Comparison of ENCODE assay signal across 8 mouse cellular contexts in the genomic region with DNA sequence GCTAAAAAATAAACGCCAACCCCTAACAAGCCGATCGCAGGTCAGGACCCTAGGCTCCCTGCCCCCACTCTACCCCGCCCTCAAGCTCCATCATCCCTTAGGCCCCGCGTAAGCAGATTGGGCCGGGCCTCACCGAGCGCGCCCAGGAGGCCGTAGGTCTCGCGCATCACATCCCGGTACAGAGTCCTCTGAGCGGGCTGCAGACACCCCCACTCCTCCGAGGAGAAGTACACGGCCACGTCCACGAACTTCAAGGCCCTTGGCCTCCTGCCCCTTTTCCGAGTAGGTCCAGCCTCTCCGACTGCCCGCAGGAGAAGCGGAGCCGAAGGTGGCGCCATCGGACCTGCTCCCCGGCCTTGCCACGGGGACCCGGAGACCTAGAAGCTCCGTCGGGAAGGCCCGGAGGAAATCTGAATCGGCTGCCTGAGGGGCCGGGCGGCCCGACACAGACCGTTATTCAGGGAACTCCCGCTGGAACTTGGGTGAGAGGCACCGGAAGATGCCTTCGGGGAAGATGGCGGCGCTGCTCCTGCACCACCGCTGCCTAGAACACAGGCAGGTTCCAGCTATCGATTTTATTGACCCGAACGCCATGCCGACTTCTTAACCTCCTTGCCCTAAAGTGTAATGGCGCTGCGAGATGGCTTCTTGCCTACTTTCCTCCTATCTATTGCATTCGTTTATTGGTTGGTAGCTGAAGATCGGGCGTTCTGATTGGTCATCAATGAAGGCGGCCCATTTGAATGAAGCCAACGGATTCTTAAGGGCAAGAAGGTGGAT. TPM values are rescaled to one million over a fixed set of nuclear protein-coding genes. Genes with fewer than 3 reads are reported as not detected.
DNase-seq lines count a peak whose midpoint lies in the region; ATAC-seq and TF ChIP-seq lines count a peak whose summit lies in the region.

Gene Zfp689, minus strand, starts transcription at position 638 of the 780 bp plus-strand sequence.

- peaks cover 19 to 36% of the 10 kb centered on the region in 2 experiments for H3K4me1 ChIP-seq in CH12.LX (ENCODE audit: control insufficient read depth in 1 of 2, insufficient read depth in 2 of 2)
- H3K4me1 ChIP-seq in forebrain, embryonic 11.5 days (replicated peaks; ENCODE audit: control insufficient read depth, insufficient read depth, low read length): peaks cover 10% of the 10 kb centered on the region
- H3K4me1 ChIP-seq in heart, embryonic 16.5 days (ENCODE audit: control insufficient read depth, insufficient read depth, low read length): peaks cover 18% of the 10 kb centered on the region
- peaks cover 52% of the 10 kb centered on the region for H3K4me1 ChIP-seq in liver, embryonic 15.5 days (replicated peaks)
- peaks cover 44% of the 10 kb centered on the region for H3K4me1 ChIP-seq in neural tube, embryonic 12.5 days

- peak within 1 kb of the TSS; percentile 93 for H3K9ac ChIP-seq in CH12.LX (ENCODE audit: insufficient read depth, low read depth)
- H3K9ac ChIP-seq in forebrain, embryonic 11.5 days (ENCODE audit: low read length): peak within 1 kb of the TSS; percentile 99
- H3K9ac ChIP-seq in heart, embryonic 16.5 days (ENCODE audit: low read length): peak within 1 kb of the TSS; percentile 97
- peak within 1 kb of the TSS; percentile 90 for H3K9ac ChIP-seq in liver, embryonic 15.5 days
- H3K9ac ChIP-seq in neural tube, embryonic 12.5 days: peak within 1 kb of the TSS; percentile 93

- in situ Hi-C loops in CH12.LX (cut with MboI; ENCODE audit: low pct_ligation_motif_present, low pct_unique_long_range_greater_than_20kb, low sequenced_read_pairs): no loop called here

- H3K27ac ChIP-seq in CH12.LX (ENCODE audit: insufficient read depth, low read depth): peak within 1 kb of the TSS; percentile 60
- peak within 1 kb of the TSS; percentile 93 for H3K27ac ChIP-seq in forebrain, embryonic 11.5 days (ENCODE audit: low read depth, low read length)
- H3K27ac ChIP-seq in heart, embryonic 16.5 days (ENCODE audit: low read length): peak within 1 kb of the TSS; percentile 97
- peak within 1 kb of the TSS; percentile 93 for H3K27ac ChIP-seq in liver, embryonic 15.5 days (replicated peaks)
- H3K27ac ChIP-seq in neural tube, embryonic 12.5 days: peak within 1 kb of the TSS; percentile 92

- no peak for TF ChIP-seq EP300 in CH12.LX (IDR thresholded peaks at IDR 0.05; ENCODE audit: low read length)

- TF ChIP-seq POLR2A in CH12.LX (IDR thresholded peaks at IDR 0.05; ENCODE audit: low read depth, low read length): peak; percentile 81

- dilution Hi-C loops in CH12.LX (cut with MboI; ENCODE audit: extremely low pct_ligation_motif_present, extremely low pct_unique_long_range_greater_than_20kb, low sequenced_read_pairs): no loop called here

- H3K36me3 ChIP-seq in CH12.LX (replicated peaks in 1 of 2; ENCODE audit: control insufficient read depth in 1 of 2, insufficient read depth in 1 of 2, low read length in 1 of 2): peaks cover 31 to 56% of the 10 kb centered on the region in 2 experiments
- peaks cover 8% of the 10 kb centered on the region for H3K36me3 ChIP-seq in forebrain, embryonic 11.5 days (ENCODE audit: control insufficient read depth, insufficient read depth, low read length)
- H3K36me3 ChIP-seq in heart, embryonic 16.5 days (ENCODE audit: control insufficient read depth, insufficient read depth): peaks cover 30% of the 10 kb centered on the region
- H3K36me3 ChIP-seq in liver, embryonic 15.5 days (replicated peaks): peaks cover 39% of the 10 kb centered on the region
- H3K36me3 ChIP-seq in neural tube, embryonic 12.5 days: peaks cover 50% of the 10 kb centered on the region

- peak; percentile 98 for DNase-seq in CH12.LX (ENCODE audit: extremely low read depth)
- DNase-seq in c-Kit-positive CD71-positive TER-119-negative erythroid progenitor cells, embryonic 14.5 days (ENCODE audit: low read depth): peak; percentile 100
- DNase-seq in forebrain, embryonic 11.5 days (ENCODE audit: low spot score): peak; percentile 91
- peak; percentile 94 to 98 for DNase-seq in kidney, postnatal 36 days
- DNase-seq in telencephalon, adult 2 months (ENCODE audit: low read depth, low spot score): peak; percentile 99

- peak within 1 kb of the TSS; percentile 88 for H3K4me2 ChIP-seq in CH12.LX (ENCODE audit: insufficient read depth, low read depth, poor library complexity, severe bottlenecking)
- H3K4me2 ChIP-seq in forebrain, embryonic 11.5 days (ENCODE audit: low read depth, low read length, severe bottlenecking): peak within 1 kb of the TSS; percentile 86
- peak within 1 kb of the TSS; percentile 93 for H3K4me2 ChIP-seq in heart, embryonic 16.5 days (ENCODE audit: low read depth, low read length)
- peak within 1 kb of the TSS; percentile 81 for H3K4me2 ChIP-seq in liver, embryonic 15.5 days
- H3K4me2 ChIP-seq in neural tube, embryonic 12.5 days (replicated peaks): peak within 1 kb of the TSS; percentile 83

- TF ChIP-seq CTCF in CH12.LX (conservative IDR thresholded peaks at IDR 0.05 in 1 of 2, IDR thresholded peaks at IDR 0.05 in 1 of 2; ENCODE audit: low read depth in 2 of 2, low read length in 2 of 2): 0 out of 4 replicates have a peak, but pooled peaks of 1 of the 2 experiments have one; percentile 0

- H3K27me3 ChIP-seq in CH12.LX (replicated peaks): no peaks in the 10 kb centered on the region
- no peaks in the 10 kb centered on the region for H3K27me3 ChIP-seq in forebrain, embryonic 11.5 days (ENCODE audit: control insufficient read depth, insufficient read depth, low read length)
- no peaks in the 10 kb centered on the region for H3K27me3 ChIP-seq in heart, embryonic 16.5 days (ENCODE audit: control insufficient read depth, insufficient read depth, low read length)
- H3K27me3 ChIP-seq in liver, embryonic 15.5 days: no peaks in the 10 kb centered on the region
- H3K27me3 ChIP-seq in neural tube, embryonic 12.5 days (replicated peaks): no peaks in the 10 kb centered on the region

- peaks cover 8% of the 10 kb centered on the region for H3K9me3 ChIP-seq in CH12.LX (replicated peaks; ENCODE audit: low read length)
- no peaks in the 10 kb centered on the region for H3K9me3 ChIP-seq in forebrain, embryonic 11.5 days (ENCODE audit: control insufficient read depth, low read length)
- H3K9me3 ChIP-seq in heart, embryonic 16.5 days (replicated peaks; ENCODE audit: control insufficient read depth, low read length): no peaks in the 10 kb centered on the region
- H3K9me3 ChIP-seq in liver, embryonic 15.5 days (replicated peaks): no peaks in the 10 kb centered on the region
- no peaks in the 10 kb centered on the region for H3K9me3 ChIP-seq in neural tube, embryonic 12.5 days

- H3K4me3 ChIP-seq in CH12.LX (replicated peaks in 1 of 3; ENCODE audit: low read depth in 2 of 3, low read length in 2 of 3, poor library complexity in 1 of 3): peak within 1 kb of the TSS; percentile 80 to 96 (median 81)
- H3K4me3 ChIP-seq in forebrain, embryonic 11.5 days (ENCODE audit: low read depth, low read length): peak within 1 kb of the TSS; percentile 93
- H3K4me3 ChIP-seq in heart, embryonic 16.5 days (ENCODE audit: low read length): peak within 1 kb of the TSS; percentile 96
- H3K4me3 ChIP-seq in liver, embryonic 15.5 days (replicated peaks): peak within 1 kb of the TSS; percentile 81
- peak within 1 kb of the TSS; percentile 85 for H3K4me3 ChIP-seq in neural tube, embryonic 12.5 days

- H3K79me2 ChIP-seq in CH12.LX (replicated peaks; ENCODE audit: control insufficient read depth, extremely low read depth, insufficient read depth, poor library complexity, severe bottlenecking): peaks cover 45% of the 10 kb centered on the region

- ATAC-seq in forebrain, embryonic 11.5 days (replicated peaks; ENCODE audit: low FRiP score): peak; percentile 89
- ATAC-seq in heart, embryonic 16.5 days (replicated peaks; ENCODE audit: extremely low read depth, insufficient read depth, low FRiP score): peak; percentile 90
- ATAC-seq in liver, embryonic 15.5 days (ENCODE audit: insufficient read depth): peak; percentile 92
- peak; percentile 94 for ATAC-seq in neural tube, embryonic 12.5 days (ENCODE audit: low FRiP score, low read depth)

- TF ChIP-seq RAD21 in CH12.LX (IDR thresholded peaks at IDR 0.05; ENCODE audit: low read depth, low read length): no peak

- WGBS in forebrain, embryonic 11.5 days: under 1% methylated on average over 54 of the region's 54 CpGs
- under 1% methylated on average over 54 of the region's 54 CpGs for WGBS in heart, embryonic 16.5 days
- WGBS in liver, embryonic 15.5 days (ENCODE audit: insufficient replicate concordance): under 1% methylated on average over 54 of the region's 54 CpGs
- WGBS in neural tube, embryonic 12.5 days: under 1% methylated on average over 54 of the region's 54 CpGs

TF ChIP-seq in CH12.LX, 34 proteins besides CTCF, POLR2A, EP300 and RAD21 (continues in another document):
- TF ChIP-seq NRF1 (IDR thresholded peaks at IDR 0.05; ENCODE audit: low read depth, low read length) (peak; percentile 78), UBTF (IDR thresholded peaks at IDR 0.05; ENCODE audit: low read depth, low read length) (0 out of 2 replicates have a peak, but pooled peaks have one; percentile 82), MEF2A (IDR thresholded peaks at IDR 0.05; ENCODE audit: borderline replicate concordance, low read depth, low read length) (no peak), GABPA (IDR thresholded peaks at IDR 0.05; ENCODE audit: insufficient replicate concordance, low read depth, low read length) (peak; percentile 68; the same call in 1 of the 2 replicates), MAX (IDR thresholded peaks at IDR 0.05; ENCODE audit: low read length) (0 out of 2 replicates have a peak, but pooled peaks have one; percentile 55), CHD2 (IDR thresholded peaks at IDR 0.05; ENCODE audit: low read length) (peak; percentile 99), MAZ (IDR thresholded peaks at IDR 0.05; ENCODE audit: low read depth, low read length) (peak; percentile 79), ZMIZ1 (IDR thresholded peaks at IDR 0.05; ENCODE audit: low read depth, low read length) (peak; percentile 75), NELFE (IDR thresholded peaks at IDR 0.05; ENCODE audit: low read depth, low read length) (peak; percentile 54; the same call in 1 of the 2 replicates), JUND (conservative IDR thresholded peaks at IDR 0.05; ENCODE audit: low read depth, low read length) (no peak), JUN (IDR thresholded peaks at IDR 0.05; ENCODE audit: insufficient read depth, low read depth, low read length) (no peak), ZKSCAN1 (IDR thresholded peaks at IDR 0.05; ENCODE audit: borderline replicate concordance, low read depth, low read length) (no peak), PAX5 (IDR thresholded peaks at IDR 0.05; ENCODE audit: low read length) (no peak)

RNA-seq across cellular contexts. Expression of gene Zfp689, which starts in this region (rescaled TPM):
- total RNA-seq in CH12.LX (2012; rRNA removed) (3.4 and 3.6 TPM in 2 replicates), CH12.LX (2014; rRNA removed) (1.8 and 2.3 TPM in 2 replicates)
- polyA plus RNA-seq in CH12.LX (2012; ENCODE audit: insufficient read length, low read depth): 3.2 and 4.6 TPM in 2 replicates
- polyA plus RNA-seq in forebrain, embryonic 11.5 days (2014; fragmentation: Nextera tagmentation; extraction: Ambion mirVana): 15.7 and 16.5 TPM in 2 replicates
- polyA plus RNA-seq in heart, embryonic 16.5 days (2015; fragmentation: Nextera tagmentation; extraction: Ambion mirVana): 3.6 and 4.3 TPM in 2 replicates
- polyA plus RNA-seq in liver, embryonic 15.5 days (2015; fragmentation: Nextera tagmentation; extraction: Ambion mirVana): 2.1 TPM in 2 replicates
- polyA plus RNA-seq in neural tube, embryonic 12.5 days (2016; fragmentation: Nextera tagmentation; extraction: Ambion mirVana): 17.4 and 20.3 TPM in 2 replicates

Comparison
In these comparisons a context has a peak if more than half of its experiments do, and no peak if none do; other contexts are left out.
1. Peak in every context shown above with its lines: DNase-seq, ATAC-seq, H3K4me3 ChIP-seq and H3K27ac ChIP-seq.